Mouse (Mus musculus): ENCODE data around the gene Ascc3.
A peak's percentile ranks its signal among the peaks of the same experiment; 100 is the strongest.

Ascc3 gene

GRCm38 (mm10) chr10:50592355-50593293 lies at the start of gene Ascc3:
Gene Ascc3, plus strand, starts transcription at chr10:50592669.
- peak; percentile 94 to 95 for DNase-seq

GRCm38 (mm10) chr10:50584721-50585120 lies 7.7 kb upstream of the Ascc3 start:
- DNase-seq: no peak

- DNase-seq: no peak
These were observed 5.9 kb upstream of the Ascc3 start for GRCm38 (mm10) chr10:50586556-50586955.

GRCm38 (mm10) chr10:50593371-50593770 lies 902 bp downstream of the Ascc3 start:
- no peak for DNase-seq

GRCm38 (mm10) chr10:50595340-50595739 lies 2.9 kb downstream of the Ascc3 start:
- DNase-seq: no peak

GRCm38 (mm10) chr10:50604919-50605318 lies 12.4 kb downstream of the Ascc3 start:
- DNase-seq: no peak

GRCm38 (mm10) chr10:50613840-50614239 lies 21.4 kb downstream of the Ascc3 start:
- no peak for DNase-seq

- no peak for DNase-seq
These were observed 33.4 kb downstream of the Ascc3 start for GRCm38 (mm10) chr10:50625874-50626273.

- no peak for DNase-seq
These were observed 47.1 kb downstream of the Ascc3 start for GRCm38 (mm10) chr10:50639607-50640006.

- DNase-seq: no peak
These were observed 58.1 kb downstream of the Ascc3 start for GRCm38 (mm10) chr10:50650612-50651011.

GRCm38 (mm10) chr10:50653551-50653950 lies 61.1 kb downstream of the Ascc3 start:
- DNase-seq: no peak

- DNase-seq: no peak
These were observed 64.9 kb downstream of the Ascc3 start for GRCm38 (mm10) chr10:50657352-50657751.

GRCm38 (mm10) chr10:50671517-50671916 lies 79.0 kb downstream of the Ascc3 start:
- no peak for DNase-seq

- no peak for DNase-seq
These were observed 97.9 kb downstream of the Ascc3 start for GRCm38 (mm10) chr10:50690324-50690723.

GRCm38 (mm10) chr10:50698836-50699433 lies 106.5 kb downstream of the Ascc3 start:
- no peak for DNase-seq

GRCm38 (mm10) chr10:50701736-50702135 lies 109.3 kb downstream of the Ascc3 start:
- DNase-seq: no peak

GRCm38 (mm10) chr10:50702361-50702760 lies 109.9 kb downstream of the Ascc3 start:
- no peak for DNase-seq

GRCm38 (mm10) chr10:50704202-50704601 lies 111.7 kb downstream of the Ascc3 start:
- peak in 1 of 2 experiments; percentile 9 for DNase-seq

- no peak for DNase-seq
These were observed 112.4 kb downstream of the Ascc3 start for GRCm38 (mm10) chr10:50704898-50705297.

GRCm38 (mm10) chr10:50711286-50711685 lies 118.8 kb downstream of the Ascc3 start:
- DNase-seq: no peak

- no peak for DNase-seq
These were observed 119.3 kb downstream of the Ascc3 start for GRCm38 (mm10) chr10:50711765-50712164.

- DNase-seq: no peak
These were observed 141.0 kb downstream of the Ascc3 start for GRCm38 (mm10) chr10:50733459-50733858.

- DNase-seq: no peak
These were observed 169.6 kb downstream of the Ascc3 start for GRCm38 (mm10) chr10:50762069-50762468.

- DNase-seq: no peak
These were observed 170.5 kb downstream of the Ascc3 start for GRCm38 (mm10) chr10:50762984-50763383.
